Mouse (Mus musculus) olfactory bulb, adult 2 months (tissue): Measurements from ENCODE around the gene Stx17. TPM values are rescaled to one million over a fixed set of nuclear protein-coding genes. Genes with fewer than 3 reads are reported as not detected.

Source experiments
- H3K27ac ChIP-seq: fragments of 200-500 bp; 2 replicates; pipeline ENCODE4 v1.5.1; 2012; ENCODE audit warnings: low read depth, low read length; ENCODE audit not compliant: insufficient read depth
- H3K4me1 ChIP-seq: fragments of 200-500 bp; 2 replicates; pipeline ENCODE4 v1.6.1; 2012; ENCODE audit warnings: low read length; ENCODE audit not compliant: control insufficient read depth, insufficient read depth
- H3K4me3 ChIP-seq: fragments of 200-500 bp; 2 replicates; pipeline ENCODE4 v1.5.1; 2012; ENCODE audit warnings: mild to moderate bottlenecking, low read depth, low read length, moderate library complexity; ENCODE audit not compliant: insufficient read depth
- CTCF ChIP-seq: fragments of 200-500 bp; IDR thresholded peaks from 2 replicates; pipeline ENCODE4 v1.5.1; 2012; ENCODE audit warnings: low read depth, mild to moderate bottlenecking, low read length, moderate library complexity; ENCODE audit not compliant: insufficient read depth
- POLR2A ChIP-seq: fragments of 200-500 bp; IDR thresholded peaks from 2 replicates; pipeline ENCODE4 v1.6.1; 2012; ENCODE audit warnings: mild to moderate bottlenecking, low read depth, low read length, moderate library complexity; ENCODE audit not compliant: insufficient read depth
- WGBS: fragments of 180-500 bp; shearing (Covaris S2); methylation state at CpG from one replicate; pipeline ENCODE4 v1.1.7; 2018; 5-methylcytosine and 5-hydroxymethylcytosine counted together
- polyA plus RNA-seq: library from polyadenylated mRNA; stranded (reverse); fragments of >200 nt; gene quantifications from 2 replicates; pipeline ENCODE4 v1.2.4, GENCODE M21; 2012; ENCODE audit warnings: low replicate concordance; ENCODE audit not compliant: missing spikeins, insufficient read depth, insufficient read length

Stx17 gene
- polyA plus RNA-seq, 1 experiment, result not detected

DNA sequence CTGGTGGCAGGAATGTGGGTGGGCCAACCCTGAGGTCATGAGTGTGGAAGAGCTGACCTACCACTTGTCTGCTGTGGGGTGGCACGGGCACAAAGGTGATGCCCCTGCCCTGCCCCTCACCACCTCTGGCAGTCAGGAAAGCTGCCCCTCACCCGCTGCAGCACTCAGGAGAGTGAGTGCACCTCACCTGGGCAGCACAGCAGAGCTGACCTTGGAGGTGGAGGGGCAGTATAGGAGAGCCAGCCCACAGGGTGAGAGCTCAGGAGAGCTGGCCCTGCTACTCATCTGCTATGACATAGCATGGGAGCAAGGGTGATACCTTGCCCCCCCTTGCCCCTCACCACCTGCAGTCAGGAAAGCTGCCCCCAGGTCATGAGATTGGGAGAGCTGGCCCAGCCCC is 22.7 kb upstream of the Stx17 start:
- no peak overlapping the region for H3K4me3 ChIP-seq
- TF ChIP-seq CTCF, result no peak
- no peaks in the 10 kb centered on the region for H3K4me1 ChIP-seq
- WGBS, result 89% methylated on average over 2 of the region's 2 CpGs
- H3K27ac ChIP-seq, result no peak overlapping the region

DNA sequence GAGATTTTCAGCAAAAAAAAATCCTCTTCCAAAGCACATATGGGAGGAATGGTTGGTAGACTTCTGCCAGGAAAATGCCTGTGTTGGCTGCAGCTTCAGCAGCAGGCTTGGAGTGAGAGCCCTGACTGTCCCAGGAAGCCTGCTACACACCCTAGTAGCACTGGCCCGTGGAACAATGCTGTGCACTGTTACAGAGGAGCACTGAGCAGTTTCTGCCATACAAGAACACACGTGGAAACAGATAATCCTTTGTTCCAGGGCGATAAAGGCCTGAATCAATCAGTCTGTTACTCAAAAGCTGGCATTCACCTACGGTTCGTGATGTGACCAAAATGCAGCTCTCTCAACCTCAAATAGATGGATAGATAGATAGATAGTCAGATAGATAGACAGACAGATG is 19.3 kb upstream of the Stx17 start:
- 63% methylated on average over 5 of the region's 5 CpGs for WGBS
- no peak overlapping the region for H3K4me3 ChIP-seq
- no peaks in the 10 kb centered on the region for H3K4me1 ChIP-seq
- TF ChIP-seq CTCF (no peak), POLR2A (no peak)
- no peak overlapping the region for H3K27ac ChIP-seq

GRCm38 (mm10) chr4:48107086-48107485 is 17.6 kb upstream of the Stx17 start:
- no peak for TF ChIP-seq CTCF
- TF ChIP-seq POLR2A, result no peak
- Histone ChIP-seq H3K4me3 (no peak overlapping the region), H3K27ac (no peak overlapping the region), H3K4me1 (no peaks in the 10 kb centered on the region)
- 87% methylated on average over 6 of the region's 6 CpGs for WGBS

DNA sequence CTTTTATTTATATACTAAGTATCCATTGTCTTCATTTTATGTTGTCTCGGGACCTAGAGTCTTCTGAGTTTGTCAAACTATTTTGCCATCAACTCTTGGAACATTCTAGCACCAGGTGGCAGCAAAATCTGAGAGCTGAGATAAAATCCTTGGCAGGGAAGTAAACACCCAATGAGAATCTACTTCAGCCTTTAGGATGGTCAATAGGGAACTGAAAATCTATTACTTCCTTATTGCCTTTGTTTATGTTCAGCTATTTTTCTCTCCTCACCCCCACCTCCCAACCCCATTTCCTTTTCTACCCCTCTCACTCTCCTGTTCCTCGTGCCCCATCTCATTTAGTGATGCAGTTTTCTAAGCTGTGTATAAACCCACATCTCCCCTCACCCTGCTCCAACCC is 16.1 kb upstream of the Stx17 start:
- Histone ChIP-seq H3K27ac (no peak overlapping the region), H3K4me3 (no peak overlapping the region), H3K4me1 (no peaks in the 10 kb centered on the region)
- 66% methylated on average over 2 of the region's 2 CpGs for WGBS
- TF ChIP-seq CTCF, result no peak
- TF ChIP-seq POLR2A, result no peak

GRCm38 (mm10) chr4:48110331-48110730 is 14.4 kb upstream of the Stx17 start:
- Histone ChIP-seq H3K4me1 (no peaks in the 10 kb centered on the region), H3K4me3 (no peak overlapping the region), H3K27ac (no peak overlapping the region)
- 90% methylated on average over 3 of the region's 3 CpGs for WGBS
- TF ChIP-seq POLR2A, result no peak
- no peak for TF ChIP-seq CTCF

GRCm38 (mm10) chr4:48116191-48116590 is 8.5 kb upstream of the Stx17 start:
- H3K4me1 ChIP-seq, result no peaks in the 10 kb centered on the region
- H3K4me3 ChIP-seq, result no peak overlapping the region
- no peak overlapping the region for H3K27ac ChIP-seq
- WGBS, result 69% methylated on average over 4 of the region's 4 CpGs
- TF ChIP-seq POLR2A (no peak), CTCF (no peak)

DNA sequence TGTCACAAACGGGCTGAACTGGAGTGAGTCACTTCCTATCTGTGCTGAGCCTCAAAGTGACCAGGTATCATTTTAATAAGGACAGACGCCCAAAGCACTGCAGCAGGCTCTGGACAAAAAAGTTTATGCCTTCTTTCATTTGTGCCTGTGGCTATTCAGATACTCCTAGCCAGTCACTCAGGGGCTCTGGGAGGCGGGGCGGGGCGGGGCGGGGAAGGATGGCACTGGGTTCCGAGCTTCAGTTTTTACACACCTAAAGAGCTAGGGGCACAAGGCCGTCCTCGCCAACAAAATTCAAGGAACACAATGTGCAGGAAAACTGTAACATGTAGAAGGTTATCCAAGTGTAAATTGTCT is 321 bp upstream of the Stx17 start:
- no peak overlapping the region for H3K27ac ChIP-seq
- WGBS, result 4% methylated on average over 9 of the region's 9 CpGs
- no peaks in the 10 kb centered on the region for H3K4me1 ChIP-seq
- peak overlapping the region; percentile 80 for H3K4me3 ChIP-seq
- no peak for TF ChIP-seq CTCF

DNA sequence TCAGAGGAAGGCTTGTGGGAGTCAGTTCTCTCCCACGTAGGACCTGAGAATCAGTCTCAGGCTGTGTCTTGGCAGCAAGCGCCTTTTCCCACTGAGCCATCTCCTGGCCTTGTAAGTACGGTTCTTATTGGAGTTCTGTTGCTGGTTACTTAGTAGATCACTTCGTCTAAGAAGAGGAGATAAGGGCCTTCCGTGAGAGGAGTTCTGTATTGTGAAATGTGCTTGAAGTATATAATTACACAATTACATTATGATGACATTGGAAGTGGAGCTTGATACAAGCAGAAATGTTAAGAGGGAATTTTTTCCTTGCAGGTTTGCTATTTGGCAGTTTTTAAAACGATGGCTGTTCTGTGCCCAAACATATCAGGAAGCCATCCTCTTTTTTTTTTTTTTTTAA is 5.6 kb downstream of the Stx17 start:
- whole genome bisulfite sequencing, result 78% methylated on average over 6 of the region's 6 CpGs
- TF ChIP-seq CTCF, result no peak
- TF ChIP-seq POLR2A, result no peak
- no peaks in the 10 kb centered on the region for H3K4me1 ChIP-seq
- no peak overlapping the region for H3K27ac ChIP-seq
- H3K4me3 ChIP-seq, result no peak overlapping the region

- Histone ChIP-seq H3K4me1 (no peaks in the 10 kb centered on the region), H3K27ac (no peak overlapping the region), H3K4me3 (no peak overlapping the region)
- TF ChIP-seq CTCF (no peak), POLR2A (no peak)
- WGBS, result 95% methylated on average over 9 of the region's 9 CpGs
Measured at GRCm38 (mm10) chr4:48131606-48132005, 6.9 kb downstream of the Stx17 start.

- Histone ChIP-seq H3K27ac (no peak overlapping the region), H3K4me1 (no peaks in the 10 kb centered on the region), H3K4me3 (no peak overlapping the region)
- WGBS, result 94% methylated on average over 3 of the region's 3 CpGs
- no peak for TF ChIP-seq CTCF
- no peak for TF ChIP-seq POLR2A
Measured at GRCm38 (mm10) chr4:48132721-48133120, 8.0 kb downstream of the Stx17 start.
